Mouse (Mus musculus) myocyte (in vitro differentiated cells): Measurements from ENCODE around the gene Clrn3.

ENCODE experiments used
- E2F4 ChIP-seq: IDR thresholded peaks from one replicate; pipeline ENCODE4 v1.6.1; 2011; ENCODE audit warnings: mild to moderate bottlenecking, control low read depth, moderate library complexity; ENCODE audit not compliant: insufficient read depth
- MYOG ChIP-seq, 3 experiments: IDR thresholded peaks; one replicate each; pipeline ENCODE4 v1.6.1; 2011; ENCODE audit warnings: control low read depth in 2 of 3, low read depth in 2 of 3, mild to moderate bottlenecking in 2 of 3; ENCODE audit not compliant: insufficient read length in 2 of 3, control insufficient read depth in 1 of 3, insufficient read depth in 1 of 3
- POLR2A ChIP-seq: IDR thresholded peaks from one replicate; pipeline ENCODE4 v1.6.1; 2011; ENCODE audit warnings: low read depth, mild to moderate bottlenecking, control low read depth, moderate library complexity; ENCODE audit not compliant: insufficient read length
- POLR2AphosphoS2 ChIP-seq: IDR thresholded peaks from one replicate; pipeline ENCODE4 v1.6.1; 2011; ENCODE audit warnings: low read depth, control low read depth; ENCODE audit not compliant: insufficient read length
- TCF12 ChIP-seq: IDR thresholded peaks from one replicate; pipeline ENCODE4 v1.6.1; 2011; ENCODE audit warnings: mild to moderate bottlenecking, control low read depth; ENCODE audit not compliant: poor library complexity, insufficient read depth, severe bottlenecking
- TCF3 ChIP-seq: IDR thresholded peaks from one replicate; pipeline ENCODE4 v1.6.1; 2011; ENCODE audit warnings: low read depth, control low read depth; ENCODE audit not compliant: insufficient read length
- USF1 ChIP-seq: IDR thresholded peaks from one replicate; pipeline ENCODE4 v1.6.1; 2011; ENCODE audit warnings: low read depth, mild to moderate bottlenecking, control low read depth, moderate library complexity

DNA sequence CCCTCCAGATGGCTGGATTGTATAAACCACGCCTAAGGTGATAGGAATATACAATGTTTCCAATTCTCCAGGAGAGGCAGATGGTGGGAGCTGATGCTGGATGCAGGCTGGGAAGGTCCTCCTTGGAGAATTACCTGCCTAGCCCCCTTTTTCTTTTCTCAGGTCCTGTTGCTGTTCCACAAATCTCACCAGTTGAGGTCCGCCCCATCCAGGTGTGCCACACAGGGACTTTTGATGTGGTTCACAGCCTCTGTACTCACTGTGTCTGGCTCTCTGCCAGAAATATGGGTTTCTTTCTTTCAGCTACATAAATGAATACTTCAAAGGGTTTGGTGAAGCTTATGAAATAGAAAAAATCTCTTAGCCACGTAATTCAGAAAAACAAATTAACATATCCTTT is 13.8 kb upstream of the Clrn3 start:
- no peak for TF ChIP-seq POLR2AphosphoS2
- TF ChIP-seq E2F4: no peak
- no peak for TF ChIP-seq POLR2A
- TF ChIP-seq TCF12: no peak
- TF ChIP-seq USF1: no peak
- TF ChIP-seq TCF3: no peak
- no peak for TF ChIP-seq MYOG (IDR thresholded peaks at IDR 0.05; ENCODE audit: control insufficient read depth in 1 of 3, insufficient read depth in 1 of 3, insufficient read length in 2 of 3, low read depth in 2 of 3)
